Mouse (Mus musculus) adrenal gland (tissue): ENCODE results near the gene Chrna1.

ENCODE experiments used
- intact Hi-C: fragments of 180-260 bp; cut with DNase I; formaldehyde crosslinking; loops from one replicate; pipeline ENCODE4 v1.15.1; 2025

Gene Chrna1

GRCm38 (mm10) chr2:73526691-73527090, 53.4 kb downstream of the Chrna1 start:
- intact Hi-C loops, result loop anchor here (5.0 kb wide), 1 partner anchor 34 kb away; no protein-coding TSS in a partner anchor

- intact Hi-C loops, result no loop called here
Measured at GRCm38 (mm10) chr2:73522891-73523290, 57.2 kb downstream of the Chrna1 start.

- intact Hi-C loops, result no loop called here
Measured at GRCm38 (mm10) chr2:73522336-73522735, 57.8 kb downstream of the Chrna1 start.

GRCm38 (mm10) chr2:73521737-73522136, 58.4 kb downstream of the Chrna1 start:
- intact Hi-C loops, result no loop called here

- intact Hi-C loops, result no loop called here
Measured at GRCm38 (mm10) chr2:73518966-73519365, 61.2 kb downstream of the Chrna1 start.

- intact Hi-C loops, result no loop called here
Measured at GRCm38 (mm10) chr2:73518311-73518710, 61.8 kb downstream of the Chrna1 start.

- intact Hi-C loops, result no loop called here
Measured at GRCm38 (mm10) chr2:73514178-73514577, 66.0 kb downstream of the Chrna1 start.
